Mouse (Mus musculus) brown adipose tissue, adult 24 weeks (tissue): ENCODE data around the gene Thoc6. TPM values are rescaled to one million over a fixed set of nuclear protein-coding genes. Genes with fewer than 3 reads are reported as not detected.

ENCODE experiments used
- H3K27ac ChIP-seq: fragments of 200-500 bp; replicated peaks from 2 replicates; pipeline ENCODE4 v1.5.1; 2012; ENCODE audit warnings: low read depth, mild to moderate bottlenecking, low read length
- H3K4me1 ChIP-seq: fragments of 200-500 bp; 2 replicates; pipeline ENCODE4 v1.6.1; 2012; ENCODE audit warnings: low read length, mixed read lengths; ENCODE audit not compliant: control insufficient read depth, insufficient read depth, insufficient read length
- H3K4me3 ChIP-seq: fragments of 200-500 bp; 2 replicates; pipeline ENCODE4 v1.5.1; 2012; ENCODE audit warnings: low read depth, mild to moderate bottlenecking, low read length, moderate library complexity; ENCODE audit not compliant: insufficient read depth
- polyA plus RNA-seq: library from polyadenylated mRNA; stranded (reverse); fragments of >200 nt; gene quantifications from 2 replicates; pipeline ENCODE4 v1.2.4, GENCODE M21; 2012; ENCODE audit not compliant: missing spikeins, insufficient read depth, insufficient read length

Thoc6 gene
- polyA plus RNA-seq, 1 experiment = 16.3 TPM

GRCm38 (mm10) chr17:23620351-23620750, 53.3 kb downstream of the Thoc6 start:
- H3K4me3 ChIP-seq = no peak overlapping the region
- H3K27ac ChIP-seq = no peak overlapping the region
- H3K4me1 ChIP-seq = no peaks in the 10 kb centered on the region

Other genes with a start within 250 kb of the Thoc6 start
- not detected in 2 replicates for gene Vmn2r117, start 194.2 kb downstream of the Thoc6 start, polyA plus RNA-seq
- 3.4 and 4.6 TPM in 2 replicates for gene Zfp213, start 109.6 kb downstream of the Thoc6 start, polyA plus RNA-seq
- gene Zfp13, start 74.4 kb downstream of the Thoc6 start, polyA plus RNA-seq = 1.8 and 3.7 TPM in 2 replicates
- gene Zscan10, start 73.0 kb downstream of the Thoc6 start, polyA plus RNA-seq = not detected in 2 replicates
- not detected in 2 replicates for gene Mmp25, start 28.6 kb downstream of the Thoc6 start, polyA plus RNA-seq
- not detected in 2 replicates for gene Bicdl2, start 13.4 kb downstream of the Thoc6 start, polyA plus RNA-seq
- gene Hcfc1r1, start 286 bp downstream of the Thoc6 start, polyA plus RNA-seq = 284 and 292 TPM in 2 replicates
- 20.5 and 40.5 TPM in 2 replicates for gene Tnfrsf12a, start 3.6 kb upstream of the Thoc6 start, polyA plus RNA-seq
- not detected in 2 replicates for gene Cldn6, start 5.4 kb upstream of the Thoc6 start, polyA plus RNA-seq
- gene Cldn9, start 10.1 kb upstream of the Thoc6 start, polyA plus RNA-seq = not detected in 2 replicates
- not detected in 2 replicates for gene 1520401A03Rik, start 48.9 kb upstream of the Thoc6 start, polyA plus RNA-seq
- gene Pkmyt1, start 52.5 kb upstream of the Thoc6 start, polyA plus RNA-seq = 1.8 TPM in 1 of 2 replicates, not detected in the other
- 4.0 and 5.1 TPM in 2 replicates for gene Paqr4, start 67.0 kb upstream of the Thoc6 start, polyA plus RNA-seq
- gene Kremen2, start 72.0 kb upstream of the Thoc6 start, polyA plus RNA-seq = not detected in 2 replicates
- 25.8 and 26.8 TPM in 2 replicates for gene Flywch1, start 97.7 kb upstream of the Thoc6 start, polyA plus RNA-seq
- gene Flywch2, start 112.2 kb upstream of the Thoc6 start, polyA plus RNA-seq = 2.8 and 8.2 TPM in 2 replicates
- gene Srrm2, start 116.7 kb upstream of the Thoc6 start, polyA plus RNA-seq = 86.7 and 109 TPM in 2 replicates
- gene Elob, start 155.3 kb upstream of the Thoc6 start, polyA plus RNA-seq = 378 and 510 TPM in 2 replicates
- not detected in 2 replicates for gene Prss33, start 162.2 kb upstream of the Thoc6 start, polyA plus RNA-seq
- not detected in 2 replicates for gene Prss32, start 170.0 kb upstream of the Thoc6 start, polyA plus RNA-seq
- not detected in 2 replicates for gene Prss41, start 170.3 kb upstream of the Thoc6 start, polyA plus RNA-seq
- gene Prss21, start 194.2 kb upstream of the Thoc6 start, polyA plus RNA-seq = not detected in 2 replicates
- gene Dcpp1, start 207.0 kb upstream of the Thoc6 start, polyA plus RNA-seq = not detected in 2 replicates
- not detected in 2 replicates for gene Dcpp2, start 207.0 kb upstream of the Thoc6 start, polyA plus RNA-seq
- not detected in 2 replicates for gene Dcpp3, start 243.6 kb upstream of the Thoc6 start, polyA plus RNA-seq